Mouse (Mus musculus): Measurements from ENCODE around the gene Ptk6. TPM values are rescaled to one million over a fixed set of nuclear protein-coding genes. Genes with fewer than 3 reads are reported as not detected.
A peak's percentile ranks its signal among the peaks of the same experiment; 100 is the strongest.

The Ptk6 gene
- polyA plus RNA-seq (2012; rRNA removed): 0.12 and 0.20 TPM in 2 replicates

- H3K36me3 ChIP-seq (ENCODE audit: control insufficient read depth, insufficient read depth, low read length): no peaks in the 10 kb centered on the region
- H3K27ac ChIP-seq (ENCODE audit: control insufficient read depth, insufficient read depth, low read depth, low read length): no peak within 1 kb of the TSS
- no peak within 1 kb of the TSS for H3K4me3 ChIP-seq (ENCODE audit: control insufficient read depth, low read depth, low read length)
- H3K4me1 ChIP-seq (ENCODE audit: control insufficient read depth, insufficient read depth, low read length): peaks cover 9% of the 10 kb centered on the region; the same call in 1 of the 2 replicates
- H3K27me3 ChIP-seq (ENCODE audit: control insufficient read depth, insufficient read depth, low read length): no peaks in the 10 kb centered on the region
- TF ChIP-seq CTCF (IDR thresholded peaks at IDR 0.05; ENCODE audit: control insufficient read depth, insufficient read depth, insufficient replicate concordance, low read depth, low read length) (no peak), POLR2A (IDR thresholded peaks at IDR 0.05; ENCODE audit: control insufficient read depth, low read depth, low read length) (no peak)
These were observed at the start of gene Ptk6 for GRCm38 (mm10) chr2:181202422-181202821. Gene Ptk6 (minus strand): TSS chr2:181202789.

DNA sequence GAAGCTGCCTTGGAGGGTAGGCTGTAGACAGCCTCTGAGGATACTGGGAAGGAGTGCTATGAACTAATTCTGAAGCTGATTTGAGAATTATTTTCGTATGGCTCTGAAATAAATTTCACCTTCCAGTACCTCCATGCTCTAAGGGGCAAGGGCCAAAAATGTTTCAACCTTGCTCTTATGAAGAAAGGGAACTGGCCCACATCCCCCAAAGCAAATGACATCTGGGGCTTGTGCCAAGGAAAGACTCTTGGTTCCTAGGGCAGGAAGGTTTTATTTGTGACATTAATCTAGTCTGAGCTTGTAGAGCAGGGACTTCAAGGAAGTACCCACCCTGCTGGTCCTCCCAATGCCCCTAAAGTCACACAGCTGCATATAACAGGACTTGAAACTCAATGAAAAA lies 49.3 kb upstream of the Ptk6 start:
- no peaks in the 10 kb centered on the region; the same call in none of the 2 replicates for H3K36me3 ChIP-seq (ENCODE audit: control insufficient read depth, insufficient read depth, low read length)

GRCm38 (mm10) chr2:181249217-181249616 lies 46.6 kb upstream of the Ptk6 start:
- no peak overlapping the region for H3K27ac ChIP-seq (ENCODE audit: control insufficient read depth, insufficient read depth, low read depth, low read length)
- H3K36me3 ChIP-seq (ENCODE audit: control insufficient read depth, insufficient read depth, low read length): no peaks in the 10 kb centered on the region
- no peak overlapping the region for H3K4me3 ChIP-seq (ENCODE audit: control insufficient read depth, low read depth, low read length)
- no peaks in the 10 kb centered on the region for H3K4me1 ChIP-seq (ENCODE audit: control insufficient read depth, insufficient read depth, low read length)
- no peak for TF ChIP-seq CTCF (IDR thresholded peaks at IDR 0.05; ENCODE audit: control insufficient read depth, insufficient read depth, insufficient replicate concordance, low read depth, low read length)
- no peak for TF ChIP-seq POLR2A (IDR thresholded peaks at IDR 0.05; ENCODE audit: control insufficient read depth, low read depth, low read length)
- H3K27me3 ChIP-seq (ENCODE audit: control insufficient read depth, insufficient read depth, low read length): no peaks in the 10 kb centered on the region

More for the DNA sequence above, 49.3 kb upstream of the Ptk6 start:
- no peak overlapping the region for H3K4me3 ChIP-seq (ENCODE audit: control insufficient read depth, low read depth, low read length)
- H3K27ac ChIP-seq (ENCODE audit: control insufficient read depth, insufficient read depth, low read depth, low read length): no peak overlapping the region
- no peaks in the 10 kb centered on the region for H3K27me3 ChIP-seq (ENCODE audit: control insufficient read depth, insufficient read depth, low read length)
- H3K4me1 ChIP-seq (ENCODE audit: control insufficient read depth, insufficient read depth, low read length): no peaks in the 10 kb centered on the region
- TF ChIP-seq CTCF (IDR thresholded peaks at IDR 0.05; ENCODE audit: control insufficient read depth, insufficient read depth, insufficient replicate concordance, low read depth, low read length) (no peak), POLR2A (IDR thresholded peaks at IDR 0.05; ENCODE audit: control insufficient read depth, low read depth, low read length) (no peak)

DNA sequence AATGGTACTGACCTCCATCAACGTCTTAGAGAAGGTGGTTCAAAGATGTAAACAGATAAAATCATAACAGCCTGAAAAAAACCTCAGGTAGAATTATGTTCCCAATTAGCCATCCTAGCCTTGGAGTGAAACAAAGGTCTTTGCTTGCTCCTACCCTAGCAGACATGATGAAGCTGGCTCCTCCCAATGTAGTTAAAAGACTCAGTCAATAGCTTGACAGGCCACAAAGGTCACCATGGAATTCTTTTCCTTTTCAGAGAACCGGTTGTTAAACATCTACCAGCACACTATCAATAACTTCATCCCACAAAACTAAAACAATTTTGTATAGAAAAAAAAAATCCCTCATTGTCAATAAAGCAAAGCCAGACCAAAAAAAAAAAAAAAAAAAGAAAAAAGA lies 42.4 kb upstream of the Ptk6 start:
- Histone ChIP-seq H3K4me3 (ENCODE audit: control insufficient read depth, low read depth, low read length) (no peak overlapping the region), H3K4me1 (ENCODE audit: control insufficient read depth, insufficient read depth, low read length) (no peaks in the 10 kb centered on the region), H3K27me3 (ENCODE audit: control insufficient read depth, insufficient read depth, low read length) (no peaks in the 10 kb centered on the region), H3K27ac (ENCODE audit: control insufficient read depth, insufficient read depth, low read depth, low read length) (no peak overlapping the region), H3K36me3 (ENCODE audit: control insufficient read depth, insufficient read depth, low read length) (no peaks in the 10 kb centered on the region)
- TF ChIP-seq POLR2A (IDR thresholded peaks at IDR 0.05; ENCODE audit: control insufficient read depth, low read depth, low read length): no peak
- TF ChIP-seq CTCF (IDR thresholded peaks at IDR 0.05; ENCODE audit: control insufficient read depth, insufficient read depth, insufficient replicate concordance, low read depth, low read length): no peak

GRCm38 (mm10) chr2:181243706-181244394 lies 41.3 kb upstream of the Ptk6 start:
- H3K4me1 ChIP-seq (ENCODE audit: control insufficient read depth, insufficient read depth, low read length): no peaks in the 10 kb centered on the region
- H3K4me3 ChIP-seq (ENCODE audit: control insufficient read depth, low read depth, low read length): no peak overlapping the region
- no peak for TF ChIP-seq CTCF (IDR thresholded peaks at IDR 0.05; ENCODE audit: control insufficient read depth, insufficient read depth, insufficient replicate concordance, low read depth, low read length)
- TF ChIP-seq POLR2A (IDR thresholded peaks at IDR 0.05; ENCODE audit: control insufficient read depth, low read depth, low read length): no peak
- H3K27me3 ChIP-seq (ENCODE audit: control insufficient read depth, insufficient read depth, low read length): no peaks in the 10 kb centered on the region
- H3K36me3 ChIP-seq (ENCODE audit: control insufficient read depth, insufficient read depth, low read length): no peaks in the 10 kb centered on the region
- no peak overlapping the region for H3K27ac ChIP-seq (ENCODE audit: control insufficient read depth, insufficient read depth, low read depth, low read length)

- Histone ChIP-seq H3K36me3 (ENCODE audit: control insufficient read depth, insufficient read depth, low read length) (no peaks in the 10 kb centered on the region), H3K4me3 (ENCODE audit: control insufficient read depth, low read depth, low read length) (no peak overlapping the region), H3K4me1 (ENCODE audit: control insufficient read depth, insufficient read depth, low read length) (no peaks in the 10 kb centered on the region), H3K27me3 (ENCODE audit: control insufficient read depth, insufficient read depth, low read length) (no peaks in the 10 kb centered on the region), H3K27ac (ENCODE audit: control insufficient read depth, insufficient read depth, low read depth, low read length) (no peak overlapping the region)
- no peak for TF ChIP-seq POLR2A (IDR thresholded peaks at IDR 0.05; ENCODE audit: control insufficient read depth, low read depth, low read length)
- no peak for TF ChIP-seq CTCF (IDR thresholded peaks at IDR 0.05; ENCODE audit: control insufficient read depth, insufficient read depth, insufficient replicate concordance, low read depth, low read length)
These were observed 39.7 kb upstream of the Ptk6 start for GRCm38 (mm10) chr2:181242314-181242665.

DNA sequence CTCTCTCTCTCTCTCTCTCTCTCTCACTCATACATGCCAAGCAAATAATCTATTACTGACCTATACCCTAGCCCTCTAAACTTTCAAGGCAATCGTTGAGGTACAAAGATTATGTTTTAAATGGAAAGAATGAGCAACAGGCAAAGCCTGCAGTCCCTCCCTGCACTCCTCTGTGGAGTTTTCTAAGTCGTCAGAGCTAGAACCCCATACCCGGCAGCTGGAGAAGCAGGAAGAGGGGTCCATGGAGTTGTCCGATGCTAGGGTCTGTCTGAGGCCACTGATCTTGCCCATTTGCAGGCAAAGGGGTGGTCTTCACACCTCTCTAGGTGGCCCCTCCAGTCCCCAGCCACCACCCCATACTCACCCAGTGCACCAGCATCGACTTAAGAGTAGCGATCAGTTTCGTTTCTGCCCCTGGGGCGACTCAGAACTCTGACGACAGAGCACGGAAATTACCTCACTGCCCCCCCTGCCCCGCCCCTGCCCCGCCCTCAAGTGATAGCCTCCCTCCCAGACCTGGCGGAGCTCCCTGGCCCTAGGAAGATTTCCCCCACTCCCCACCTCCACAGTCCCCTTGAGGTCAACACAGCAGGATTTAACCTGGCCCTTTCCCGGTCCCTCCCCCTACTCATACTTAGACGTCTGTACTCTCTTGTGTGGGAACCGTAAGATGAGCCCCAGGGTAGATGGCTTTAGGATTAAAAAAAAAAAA lies 39.2 kb upstream of the Ptk6 start, which contains the start of gene Helz2:
Gene Helz2 (minus strand): TSS at position 426 of the 712 bp plus-strand sequence.
- TF ChIP-seq CTCF (IDR thresholded peaks at IDR 0.05; ENCODE audit: control insufficient read depth, insufficient read depth, insufficient replicate concordance, low read depth, low read length) (no peak), POLR2A (IDR thresholded peaks at IDR 0.05; ENCODE audit: control insufficient read depth, low read depth, low read length) (no peak)
- H3K27ac ChIP-seq (ENCODE audit: control insufficient read depth, insufficient read depth, low read depth, low read length): no peak within 1 kb of the TSS
- no peaks in the 10 kb centered on the region for H3K27me3 ChIP-seq (ENCODE audit: control insufficient read depth, insufficient read depth, low read length)

More for the DNA sequence above, 39.2 kb upstream of the Ptk6 start, which contains the start of gene Helz2:
- H3K4me1 ChIP-seq (ENCODE audit: control insufficient read depth, insufficient read depth, low read length): no peaks in the 10 kb centered on the region
- peak within 1 kb of the TSS; percentile 54 for H3K4me3 ChIP-seq (ENCODE audit: control insufficient read depth, low read depth, low read length)
- H3K36me3 ChIP-seq (ENCODE audit: control insufficient read depth, insufficient read depth, low read length): no peaks in the 10 kb centered on the region

All from testis, adult 2 months (tissue).